Mouse (Mus musculus): ENCODE data around the gene Angptl4.
"Not testable (repeated sequence)": the region's sequence is repeated elsewhere in the genome, so short reads cannot be mapped to it uniquely, and the experiment has no call there.

Angptl4 gene

GRCm38 (mm10) chr17:33755418-33756107 is 26.1 kb downstream of the Angptl4 start:
- DNase-seq = peak; percentile 34 to 42

GRCm38 (mm10) chr17:33754656-33755055 is 27.0 kb downstream of the Angptl4 start:
- no peak for DNase-seq

- no peak for DNase-seq
Measured at GRCm38 (mm10) chr17:33752297-33752696, 29.3 kb downstream of the Angptl4 start.

- DNase-seq = no peak
Measured at GRCm38 (mm10) chr17:33751181-33751580, 30.4 kb downstream of the Angptl4 start.

- DNase-seq = no peak
Measured at GRCm38 (mm10) chr17:33749451-33749850, 32.2 kb downstream of the Angptl4 start.

- DNase-seq = peak in 1 of 2 experiments; percentile 52
Measured at GRCm38 (mm10) chr17:33746011-33746410, 35.6 kb downstream of the Angptl4 start.

- no peak for DNase-seq
Measured at GRCm38 (mm10) chr17:33744686-33745384, 36.8 kb downstream of the Angptl4 start.

GRCm38 (mm10) chr17:33742420-33742819 is 39.2 kb downstream of the Angptl4 start:
- DNase-seq = no peak

GRCm38 (mm10) chr17:33733526-33733925 is 48.1 kb downstream of the Angptl4 start:
- not testable (repeated sequence) for DNase-seq

GRCm38 (mm10) chr17:33732556-33733083 is 49.0 kb downstream of the Angptl4 start:
- DNase-seq = not testable (repeated sequence)

GRCm38 (mm10) chr17:33729215-33729614 is 52.4 kb downstream of the Angptl4 start:
- no peak for DNase-seq

GRCm38 (mm10) chr17:33728396-33728795 is 53.2 kb downstream of the Angptl4 start:
- DNase-seq = no peak
